Mouse (Mus musculus) midbrain, postnatal 0 days (tissue): ENCODE measurements around the gene Syt16. TPM values are rescaled to one million over a fixed set of nuclear protein-coding genes. Genes with fewer than 3 reads are reported as not detected.

Source experiments
- ATAC-seq: fragments of 200-750 bp; cut with Nextera tagmentation; 2 replicates; pipeline ENCODE4 v1.8.0; 2017; ENCODE audit warnings: moderate number of reproducible peaks, mild to moderate bottlenecking, moderate TSS enrichment, moderate library complexity; ENCODE audit not compliant: low FRiP score
- DNase-seq: peaks from one replicate; pipeline ENCODE4 v3.0.0-alpha.2; 2015; ENCODE audit warnings: low spot score
- H3K27ac ChIP-seq: fragments of 300-500 bp; sonication (generic); 2 replicates; pipeline ENCODE4 v1.5.1; 2014; ENCODE audit warnings: low read depth, mild to moderate bottlenecking, low read length, mixed read lengths
- H3K27me3 ChIP-seq: fragments of 300-500 bp; sonication (generic); 2 replicates; pipeline ENCODE4 v1.6.1; 2014; ENCODE audit warnings: low read length, control low read depth, mixed read lengths; ENCODE audit not compliant: insufficient read depth
- H3K36me3 ChIP-seq: fragments of 300-500 bp; sonication (generic); 2 replicates; pipeline ENCODE4 v1.6.1; 2014; ENCODE audit warnings: low read length, control low read depth, mixed read lengths; ENCODE audit not compliant: insufficient read depth
- H3K4me1 ChIP-seq: fragments of 300-500 bp; sonication (generic); 2 replicates; pipeline ENCODE4 v1.6.1; 2014; ENCODE audit warnings: mild to moderate bottlenecking, control low read depth, antibody characterized with exemption, low read length, mixed read lengths; ENCODE audit not compliant: insufficient read depth
- H3K4me2 ChIP-seq: fragments of 300-500 bp; sonication (generic); 2 replicates; pipeline ENCODE4 v1.6.1; 2014; ENCODE audit warnings: low read depth, mild to moderate bottlenecking, low read length, mixed read lengths; ENCODE audit not compliant: poor library complexity, severe bottlenecking
- H3K4me3 ChIP-seq: fragments of 300-500 bp; sonication (generic); 2 replicates; pipeline ENCODE4 v1.5.1; 2014; ENCODE audit warnings: low read depth, mild to moderate bottlenecking, low read length, moderate library complexity
- H3K9ac ChIP-seq: fragments of 300-500 bp; sonication (generic); replicated peaks from 2 replicates; pipeline ENCODE4 v1.6.1; 2014; ENCODE audit warnings: mild to moderate bottlenecking, low read length, moderate library complexity, mixed read lengths; ENCODE audit not compliant: poor library complexity, severe bottlenecking
- H3K9me3 ChIP-seq: fragments of 300-500 bp; sonication (generic); 2 replicates; pipeline ENCODE4 v1.6.1; 2016; ENCODE audit warnings: low read length, control low read depth
- CTCF ChIP-seq: IDR thresholded peaks from 2 replicates; pipeline ENCODE4 v1.5.1; 2016; ENCODE audit warnings: antibody characterized with exemption, mild to moderate bottlenecking
- WGBS: fragments of 180-500 bp; shearing (Covaris S2); extraction: QIAGEN DNeasy Blood & Tissue Kit; methylation state at CpG from one replicate; pipeline ENCODE4 v1.1.7; 2014; 5-methylcytosine and 5-hydroxymethylcytosine counted together
- polyA plus RNA-seq: library from polyadenylated mRNA; unstranded; fragments of >200 nt; fragmentation: Nextera tagmentation; extraction: Ambion mirVana; gene quantifications from 2 replicates; pipeline ENCODE4 v1.2.1, GENCODE M21; 2015
- total RNA-seq: library from RNA; depleted of rRNA; stranded (reverse); fragments of >200 nt; gene quantifications from 2 replicates; pipeline ENCODE4 v1.2.3, GENCODE M21; 2014

Gene Syt16
- total and polyA plus RNA-seq, 2 experiments from 2014 or later: 77.3 to 95.2 TPM

DNA sequence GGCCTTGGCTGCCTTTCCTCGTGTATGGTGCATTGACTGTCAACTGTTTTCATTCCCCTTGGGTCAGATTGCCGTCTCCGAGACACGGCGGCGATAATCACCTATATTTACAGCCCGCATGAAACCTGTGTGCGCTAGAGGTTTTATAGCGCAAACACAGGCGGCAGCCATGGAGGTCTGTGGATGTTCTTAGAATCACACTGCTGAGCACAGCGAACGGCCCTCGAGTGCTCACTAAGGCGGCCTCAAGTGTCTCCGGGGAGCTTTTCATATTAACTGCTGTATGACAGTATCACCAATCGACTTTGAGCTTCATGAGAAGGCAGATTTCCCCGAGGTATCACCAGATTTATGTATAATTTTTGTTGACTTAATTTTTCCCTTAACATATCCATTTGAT lies 275.1 kb downstream of the Syt16 start:
- no peak for ATAC-seq
- no peak overlapping the region for H3K27ac ChIP-seq
- WGBS: 93% methylated on average over 17 of the region's 17 CpGs

DNA sequence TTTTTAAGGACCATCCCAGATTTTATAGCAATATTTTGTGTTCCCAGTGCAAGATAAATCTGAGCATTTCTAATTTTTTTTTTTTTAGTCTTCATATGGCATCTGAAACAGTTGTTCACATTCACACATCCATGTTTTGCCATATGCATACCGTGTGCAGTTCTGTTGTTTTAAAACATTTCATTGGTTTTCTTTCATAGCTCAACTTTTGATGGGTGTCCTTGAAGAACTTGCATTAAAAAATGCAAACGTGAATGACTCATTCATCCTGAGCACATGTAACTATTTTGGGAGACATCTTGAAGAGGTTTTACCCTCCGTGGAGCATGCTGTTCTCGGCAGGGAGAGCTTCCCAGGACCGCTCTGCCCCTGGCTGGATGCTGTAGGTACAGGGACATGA lies 279.8 kb downstream of the Syt16 start:
- H3K36me3 ChIP-seq: no peaks in the 10 kb centered on the region
- no peaks in the 10 kb centered on the region for H3K4me1 ChIP-seq
- H3K27ac ChIP-seq: no peak overlapping the region
- H3K9me3 ChIP-seq: no peaks in the 10 kb centered on the region
- no peak overlapping the region for H3K9ac ChIP-seq
- WGBS: 87% methylated on average over 5 of the region's 5 CpGs
- ATAC-seq (no peak), DNase-seq (no peak)
- no peak overlapping the region for H3K4me2 ChIP-seq
- no peaks in the 10 kb centered on the region for H3K27me3 ChIP-seq
- no peak overlapping the region for H3K4me3 ChIP-seq
- TF ChIP-seq CTCF: no peak

More for the DNA sequence above, 275.1 kb downstream of the Syt16 start:
- TF ChIP-seq CTCF: no peak
- no peak for DNase-seq
- Histone ChIP-seq H3K27me3 (no peaks in the 10 kb centered on the region), H3K9ac (no peak overlapping the region), H3K9me3 (no peaks in the 10 kb centered on the region), H3K4me3 (no peak overlapping the region), H3K4me1 (no peaks in the 10 kb centered on the region), H3K36me3 (no peaks in the 10 kb centered on the region), H3K4me2 (no peak overlapping the region)

DNA sequence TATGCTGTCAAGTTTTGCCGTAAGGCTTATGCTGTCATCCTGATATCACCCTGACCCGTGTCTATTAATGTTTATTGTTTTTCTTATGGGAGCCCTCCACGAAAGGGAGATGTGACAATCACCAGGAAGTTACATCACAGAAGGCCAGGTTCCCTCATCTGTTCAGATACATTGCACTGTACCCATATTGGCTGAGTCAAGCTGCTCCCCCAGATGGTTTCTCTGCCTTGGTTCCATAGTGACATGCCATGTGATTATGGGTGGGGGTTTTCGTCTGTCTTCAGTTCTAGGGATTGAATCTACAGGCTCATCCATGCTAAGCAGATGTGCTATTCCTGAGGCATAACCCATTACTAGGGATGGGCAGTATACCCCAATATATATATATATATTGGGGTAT lies 283.9 kb downstream of the Syt16 start:
- Histone ChIP-seq H3K9ac (no peak overlapping the region), H3K27ac (no peak overlapping the region), H3K36me3 (no peaks in the 10 kb centered on the region), H3K9me3 (no peaks in the 10 kb centered on the region), H3K27me3 (no peaks in the 10 kb centered on the region; the same call in 1 of the 2 replicates), H3K4me1 (peaks cover 5% of the 10 kb centered on the region; the same call in 1 of the 2 replicates), H3K4me2 (no peak overlapping the region), H3K4me3 (no peak overlapping the region)
- 73% methylated on average over 4 of the region's 4 CpGs for WGBS
- no peak for ATAC-seq
- no peak for TF ChIP-seq CTCF
- DNase-seq: no peak

DNA sequence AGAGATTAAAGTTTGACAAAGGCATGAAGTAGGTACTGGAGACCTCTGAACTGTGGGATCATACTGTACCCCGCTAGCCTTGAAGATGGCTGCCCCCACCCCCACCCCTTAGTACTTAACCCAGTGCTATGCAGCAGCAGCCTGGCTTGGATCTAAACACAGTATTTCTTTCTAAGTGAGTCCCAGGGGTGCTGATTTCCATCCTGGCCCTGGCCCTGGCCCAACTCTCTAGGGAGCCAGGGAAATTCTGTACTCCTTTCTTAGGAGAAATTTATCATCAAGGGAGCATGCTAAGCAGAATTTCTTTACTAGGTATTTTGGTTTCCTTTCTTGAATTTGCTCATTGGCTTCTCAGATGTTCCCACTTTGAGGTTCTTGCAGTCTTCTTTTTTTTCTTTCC lies 285.4 kb downstream of the Syt16 start:
- no peak for ATAC-seq
- TF ChIP-seq CTCF: no peak

DNA sequence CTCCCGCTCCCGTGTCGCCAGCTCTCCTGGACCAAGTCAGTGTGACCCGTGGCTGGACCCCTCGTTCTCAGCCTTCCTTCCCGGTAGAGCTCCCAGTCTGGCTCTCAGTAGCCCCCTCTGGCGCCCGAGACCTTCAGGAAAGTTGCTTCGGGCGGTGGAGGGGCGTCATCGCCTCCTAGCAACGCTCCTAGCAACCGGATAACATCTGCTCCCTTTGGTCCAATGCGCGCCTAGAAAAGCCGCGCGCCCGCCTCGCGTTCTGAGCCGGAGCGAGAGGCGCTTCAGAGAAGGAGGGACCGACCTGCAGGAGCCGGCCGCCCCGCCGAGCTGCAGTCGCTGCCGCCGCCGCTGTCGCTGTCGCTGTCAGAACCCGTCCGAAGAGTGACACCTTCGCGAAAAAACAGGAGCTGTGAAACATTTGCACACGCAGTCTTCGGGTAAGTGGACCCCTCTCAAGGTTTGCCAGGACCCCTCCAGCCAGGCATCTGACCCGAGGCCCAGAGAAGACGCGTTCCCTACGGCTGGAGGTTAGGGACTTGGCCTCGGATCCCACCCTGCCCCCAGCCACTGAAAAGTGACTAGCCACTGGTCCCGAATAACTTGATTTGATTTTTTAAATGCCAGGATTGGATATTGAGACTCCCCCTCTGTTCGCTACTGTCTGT lies 286.7 kb downstream of the Syt16 start:
- peak; percentile 87 for TF ChIP-seq CTCF
- Histone ChIP-seq H3K4me2 (peak overlapping the region; percentile 82), H3K4me3 (peak overlapping the region; percentile 52), H3K9ac (peak overlapping the region; percentile 48), H3K9me3 (no peaks in the 10 kb centered on the region), H3K4me1 (peaks cover 5% of the 10 kb centered on the region; the same call in 1 of the 2 replicates), H3K27ac (no peak overlapping the region), H3K36me3 (no peaks in the 10 kb centered on the region), H3K27me3 (no peaks in the 10 kb centered on the region; the same call in 1 of the 2 replicates)
- DNase-seq (peak; percentile 96), ATAC-seq (peak; percentile 91)
- WGBS: under 1% methylated on average over 49 of the region's 49 CpGs

More for the DNA sequence above, 285.4 kb downstream of the Syt16 start:
- DNase-seq: no peak
- H3K36me3 ChIP-seq: no peaks in the 10 kb centered on the region
- no peak overlapping the region for H3K4me3 ChIP-seq
- H3K27me3 ChIP-seq: no peaks in the 10 kb centered on the region; the same call in 1 of the 2 replicates
- H3K9ac ChIP-seq: no peak overlapping the region
- no peak overlapping the region for H3K27ac ChIP-seq
- no peaks in the 10 kb centered on the region for H3K9me3 ChIP-seq
- 85% methylated on average over 1 of the region's 1 CpGs for WGBS
- H3K4me2 ChIP-seq: no peak overlapping the region
- peaks cover 5% of the 10 kb centered on the region; the same call in 1 of the 2 replicates for H3K4me1 ChIP-seq

DNA sequence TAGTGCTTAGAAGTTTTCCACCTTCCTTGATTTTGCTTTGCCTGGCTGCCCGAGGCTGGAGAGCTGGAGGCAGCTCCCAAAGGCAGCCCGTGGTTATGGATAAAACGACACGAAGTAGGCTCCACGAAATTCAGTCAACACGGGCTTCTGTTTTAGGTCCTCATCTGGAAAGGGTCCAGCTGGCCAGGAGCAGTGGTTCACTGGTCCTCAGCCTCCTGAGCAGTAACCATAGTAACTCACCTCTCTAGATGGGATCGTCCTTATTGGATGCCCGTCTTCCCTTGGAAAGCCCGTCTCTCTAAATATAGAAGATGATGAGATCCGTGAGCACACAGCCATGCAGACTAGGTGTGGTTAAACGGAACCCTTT lies 287.2 kb downstream of the Syt16 start:
- 1% methylated on average over 11 of the region's 11 CpGs for WGBS

More for the DNA sequence above, 287.2 kb downstream of the Syt16 start:
- no peaks in the 10 kb centered on the region for H3K36me3 ChIP-seq
- H3K27ac ChIP-seq: no peak overlapping the region; the same call in 1 of the 2 replicates
- peak overlapping the region; percentile 82 for H3K4me2 ChIP-seq
- ATAC-seq: peak; percentile 67
- no peak for TF ChIP-seq CTCF
- DNase-seq: peak; percentile 71
- peak overlapping the region; percentile 52 for H3K4me3 ChIP-seq
- peak overlapping the region; percentile 48; the same call in 1 of the 2 replicates for H3K9ac ChIP-seq
- H3K27me3 ChIP-seq: no peaks in the 10 kb centered on the region; the same call in 1 of the 2 replicates
- H3K4me1 ChIP-seq: peaks cover 5% of the 10 kb centered on the region; the same call in 1 of the 2 replicates
- no peaks in the 10 kb centered on the region for H3K9me3 ChIP-seq
